Mouse (Mus musculus) T-cell, adult 2 months (primary cell): ENCODE measurements around the gene Olfr1254.

ENCODE experiments used
- DNase-seq: peaks from one replicate; pipeline ENCODE4 v3.0.0; 2022; ENCODE audit warnings: low spot score

Gene Olfr1254

GRCm38 (mm10) chr2:89793519-89793918 lies at the start of gene Olfr1254:
Olfr1254 (minus strand) TSS chr2:89793619.
- no peak for DNase-seq

- DNase-seq: no peak
Observed at GRCm38 (mm10) chr2:89841455-89841854, 48.0 kb upstream of the Olfr1254 start, which contains the start of gene Olfr1256. Olfr1256 (minus strand) TSS chr2:89841555.

GRCm38 (mm10) chr2:89820216-89820615 lies 26.8 kb upstream of the Olfr1254 start:
- no peak for DNase-seq

- DNase-seq: no peak
Observed at GRCm38 (mm10) chr2:89811751-89812150, 18.3 kb upstream of the Olfr1254 start, which contains the start of gene Olfr1255. Olfr1255 (plus strand) TSS chr2:89812051.

GRCm38 (mm10) chr2:89810751-89811150 lies 17.3 kb upstream of the Olfr1254 start:
- DNase-seq: no peak

GRCm38 (mm10) chr2:89799583-89799982 lies 6.2 kb upstream of the Olfr1254 start:
- DNase-seq: no peak

- no peak for DNase-seq
Observed at GRCm38 (mm10) chr2:89756990-89757389, 36.4 kb downstream of the Olfr1254 start, which contains the start of gene Olfr1253. Olfr1253 (minus strand) TSS chr2:89757090.
